Mouse (Mus musculus) embryonic facial prominence, embryonic 14.5 days (tissue): ENCODE results near the gene Mier1. TPM values are rescaled to one million over a fixed set of nuclear protein-coding genes. Genes with fewer than 3 reads are reported as not detected.

Experiments used
- ATAC-seq: fragments of 200-750 bp; cut with Nextera tagmentation; 2 replicates; pipeline ENCODE4 v1.8.0; 2017; ENCODE audit warnings: low read depth, moderate number of reproducible peaks, moderate TSS enrichment
- DNase-seq: peaks from one replicate; pipeline ENCODE4 v3.0.0-alpha.2; 2015; ENCODE audit warnings: low spot score
- H3K27ac ChIP-seq: fragments of 300-500 bp; sonication (generic); replicated peaks from 2 replicates; pipeline ENCODE4 v1.5.1; 2014; ENCODE audit warnings: low read depth, mild to moderate bottlenecking, low read length, moderate library complexity
- H3K27me3 ChIP-seq: fragments of 300-500 bp; sonication (generic); replicated peaks from 2 replicates; pipeline ENCODE4 v1.6.1; 2014; ENCODE audit warnings: low read length; ENCODE audit not compliant: control insufficient read depth, insufficient read depth
- H3K36me3 ChIP-seq: fragments of 300-500 bp; sonication (generic); 2 replicates; pipeline ENCODE4 v1.6.1; 2014; ENCODE audit warnings: low read length, mixed read lengths; ENCODE audit not compliant: control insufficient read depth, insufficient read depth
- H3K4me1 ChIP-seq: fragments of 300-500 bp; sonication (generic); 2 replicates; pipeline ENCODE4 v1.6.1; 2014; ENCODE audit warnings: antibody characterized with exemption, low read length; ENCODE audit not compliant: control insufficient read depth, insufficient read depth
- H3K4me2 ChIP-seq: fragments of 300-500 bp; sonication (generic); 2 replicates; pipeline ENCODE4 v1.6.1; 2014; ENCODE audit warnings: low read depth, mild to moderate bottlenecking, low read length, moderate library complexity, mixed read lengths
- H3K4me3 ChIP-seq: fragments of 300-500 bp; sonication (generic); 2 replicates; pipeline ENCODE4 v1.5.1; 2014; ENCODE audit warnings: low read depth, mild to moderate bottlenecking, low read length
- H3K9ac ChIP-seq: fragments of 300-500 bp; sonication (generic); 2 replicates; pipeline ENCODE4 v1.6.1; 2014; ENCODE audit warnings: low read depth, mild to moderate bottlenecking, low read length, moderate library complexity, mixed read lengths
- H3K9me3 ChIP-seq: fragments of 300-500 bp; sonication (generic); 2 replicates; pipeline ENCODE4 v1.6.1; 2016; ENCODE audit warnings: low read length; ENCODE audit not compliant: control insufficient read depth
- WGBS: fragments of 180-500 bp; shearing (Covaris S2); extraction: QIAGEN DNeasy Blood & Tissue Kit; methylation state at CpG from one replicate; pipeline ENCODE4 v1.1.7; 2014; 5-methylcytosine and 5-hydroxymethylcytosine counted together
- polyA plus RNA-seq: library from polyadenylated mRNA; unstranded; fragments of >200 nt; fragmentation: Nextera tagmentation; extraction: Ambion mirVana; gene quantifications from 2 replicates; pipeline ENCODE4 v1.2.1, GENCODE M21; 2014

Gene Mier1
- polyA plus RNA-seq, 1 experiment from 2014 or later = 34.0 TPM

- H3K9ac ChIP-seq = no peak overlapping the region
- 48% methylated on average over 4 of the region's 4 CpGs for WGBS
- H3K9me3 ChIP-seq = no peaks in the 10 kb centered on the region
- no peak for ATAC-seq
- no peak overlapping the region for H3K4me3 ChIP-seq
- no peaks in the 10 kb centered on the region for H3K4me1 ChIP-seq
- H3K36me3 ChIP-seq = peaks cover 73% of the 10 kb centered on the region
- DNase-seq = no peak
- H3K27ac ChIP-seq = no peak overlapping the region
- H3K27me3 ChIP-seq = no peaks in the 10 kb centered on the region
- H3K4me2 ChIP-seq = no peak overlapping the region
Measured at GRCm38 (mm10) chr4:103199086-103199485, 84.9 kb downstream of the Mier1 start.

DNA sequence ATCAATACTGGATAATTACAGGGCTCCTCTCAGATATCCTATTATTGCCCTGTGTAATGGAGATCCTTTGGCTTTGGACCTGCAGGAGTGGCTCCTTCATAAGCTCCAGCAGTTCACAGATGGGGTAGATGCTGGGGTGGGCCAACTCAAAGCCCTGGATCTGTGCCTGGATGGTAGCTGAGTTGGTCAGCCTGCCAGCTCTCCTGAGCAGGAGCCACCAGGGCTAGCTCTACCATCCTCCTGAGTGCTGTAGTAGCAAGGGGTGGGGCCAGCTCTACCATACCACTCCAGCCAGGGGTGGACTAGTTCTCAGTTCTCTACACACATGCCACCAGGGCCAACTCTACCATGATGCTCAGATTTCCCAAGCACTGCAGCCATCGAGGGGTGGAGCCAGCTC, 85.9 kb downstream of the Mier1 start:
- H3K36me3 ChIP-seq = peaks cover 76% of the 10 kb centered on the region
- no peak for DNase-seq
- no peaks in the 10 kb centered on the region for H3K27me3 ChIP-seq
- no peak overlapping the region for H3K27ac ChIP-seq
- H3K4me3 ChIP-seq = no peak overlapping the region
- H3K9ac ChIP-seq = no peak overlapping the region
- WGBS = 96% methylated on average over 1 of the region's 1 CpGs
- no peak overlapping the region for H3K4me2 ChIP-seq
- H3K4me1 ChIP-seq = no peaks in the 10 kb centered on the region
- H3K9me3 ChIP-seq = no peaks in the 10 kb centered on the region
- ATAC-seq = no peak

DNA sequence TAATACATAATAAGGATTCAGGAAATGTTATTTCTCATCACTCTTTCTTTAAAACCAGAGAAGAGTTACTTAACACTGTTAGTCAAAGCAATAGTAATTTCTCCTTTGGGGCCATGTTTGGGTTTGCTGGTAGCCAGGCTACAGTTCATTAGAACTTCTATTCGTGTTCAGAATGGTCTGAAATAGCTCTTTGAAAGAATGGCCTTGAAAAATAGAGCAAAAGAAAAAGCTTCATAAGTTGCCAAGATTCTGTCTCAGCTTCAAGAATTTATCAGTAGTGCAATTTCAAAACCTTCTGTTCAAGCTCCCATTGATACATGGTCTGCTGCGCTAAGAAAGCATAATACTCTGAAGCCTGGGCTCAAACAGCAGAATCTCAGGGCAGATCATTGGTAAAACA, 89.5 kb downstream of the Mier1 start:
- H3K36me3 ChIP-seq = peaks cover 82% of the 10 kb centered on the region
- no peak overlapping the region for H3K9ac ChIP-seq
- no peak overlapping the region for H3K4me3 ChIP-seq
- H3K4me2 ChIP-seq = no peak overlapping the region
- no peak for DNase-seq
- 85% methylated on average over 2 of the region's 2 CpGs for WGBS
- H3K4me1 ChIP-seq = no peaks in the 10 kb centered on the region
- no peak overlapping the region for H3K27ac ChIP-seq
- H3K27me3 ChIP-seq = no peaks in the 10 kb centered on the region
- no peaks in the 10 kb centered on the region for H3K9me3 ChIP-seq
- no peak for ATAC-seq

- Histone ChIP-seq H3K4me2 (no peak overlapping the region), H3K4me3 (no peak overlapping the region), H3K36me3 (peaks cover 67% of the 10 kb centered on the region), H3K4me1 (peaks cover 12% of the 10 kb centered on the region), H3K9ac (no peak overlapping the region), H3K27ac (no peak overlapping the region), H3K9me3 (no peaks in the 10 kb centered on the region), H3K27me3 (no peaks in the 10 kb centered on the region)
- no peak for DNase-seq
- ATAC-seq = no peak
- WGBS = 85% methylated on average over 1 of the region's 1 CpGs
Measured at GRCm38 (mm10) chr4:103208553-103208952, 94.4 kb downstream of the Mier1 start.

DNA sequence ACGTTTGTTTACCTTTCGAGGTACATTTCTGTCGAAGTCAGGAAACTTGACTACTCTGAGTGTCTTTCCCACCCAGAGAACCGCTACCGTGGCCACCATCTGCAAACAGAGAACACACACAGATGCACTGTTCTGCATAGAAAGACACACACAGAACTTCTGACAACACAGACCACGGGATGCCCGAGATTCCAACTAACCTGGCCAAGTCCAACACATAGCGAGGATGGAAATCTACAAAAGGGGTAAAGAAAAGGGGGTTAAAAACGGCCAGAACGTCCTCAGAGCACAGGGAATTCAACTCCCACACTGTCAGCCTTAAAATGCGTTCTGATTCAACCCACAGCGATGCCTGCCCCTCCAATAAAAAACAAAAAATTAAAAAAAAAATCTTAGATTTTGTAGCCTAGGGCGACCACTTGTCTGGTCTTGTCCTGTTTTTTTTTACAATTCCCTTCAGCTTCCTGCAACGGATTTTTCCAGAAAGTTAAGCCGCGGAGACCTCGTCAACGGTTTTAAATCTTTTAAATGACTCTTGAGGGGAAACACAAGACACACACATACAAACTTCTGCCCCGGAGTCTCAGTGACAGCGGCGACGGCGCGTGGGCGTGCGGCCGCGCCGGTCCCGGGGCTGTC, 99.8 kb downstream of the Mier1 start:
- ATAC-seq = no peak
- Histone ChIP-seq H3K9ac (peak overlapping the region; percentile 99), H3K4me1 (peaks cover 13% of the 10 kb centered on the region), H3K4me3 (peak overlapping the region; percentile 97), H3K27ac (peak overlapping the region; percentile 99), H3K4me2 (peak overlapping the region; percentile 71), H3K9me3 (no peaks in the 10 kb centered on the region), H3K36me3 (peaks cover 23% of the 10 kb centered on the region), H3K27me3 (no peaks in the 10 kb centered on the region)
- WGBS = under 1% methylated on average over 30 of the region's 30 CpGs
- peak; percentile 63 for DNase-seq

- Histone ChIP-seq H3K27ac (peak overlapping the region; percentile 99), H3K27me3 (no peaks in the 10 kb centered on the region), H3K4me2 (peak overlapping the region; percentile 71), H3K36me3 (peaks cover 18% of the 10 kb centered on the region), H3K4me1 (peaks cover 13% of the 10 kb centered on the region), H3K4me3 (peak overlapping the region; percentile 97), H3K9ac (peak overlapping the region; percentile 99), H3K9me3 (no peaks in the 10 kb centered on the region)
- 0% methylated on average over 18 of the region's 48 CpGs for WGBS
- ATAC-seq = peak; percentile 46; the same call in 1 of the 2 replicates
- DNase-seq = peak; percentile 80
Measured at GRCm38 (mm10) chr4:103214498-103214924, 100.3 kb downstream of the Mier1 start.

Other genes starting within 250 kb of the Mier1 start
- 0.94 and 1.2 TPM in 2 replicates for gene Tctex1d1, start 135.8 kb upstream of the Mier1 start, polyA plus RNA-seq
- gene Insl5, start 87.5 kb upstream of the Mier1 start, polyA plus RNA-seq = not detected in 2 replicates
- gene Wdr78, start 165 bp downstream of the Mier1 start, polyA plus RNA-seq = 3.6 and 3.9 TPM in 2 replicates
- 13.4 and 13.8 TPM in 2 replicates for gene Slc35d1, start 100.8 kb downstream of the Mier1 start, polyA plus RNA-seq
- not detected in 2 replicates for gene 4921539E11Rik, start 176.5 kb downstream of the Mier1 start, polyA plus RNA-seq
- gene Oma1, start 199.4 kb downstream of the Mier1 start, polyA plus RNA-seq = 16.0 and 18.6 TPM in 2 replicates